Mouse (Mus musculus): ENCODE results near the gene Pank2.

GRCm38 (mm10) chr2:131225178-131225577 is 37.1 kb upstream of the Pank2 start:
- no peak for TF ChIP-seq CTCF (IDR thresholded peaks at IDR 0.05 in 2 of 3, conservative IDR thresholded peaks at IDR 0.05 in 1 of 3; ENCODE audit: control insufficient read depth in 1 of 3, insufficient read depth in 1 of 3, low read depth in 2 of 3, low read length in 3 of 3, poor library complexity in 1 of 3, severe bottlenecking in 1 of 3)
- TF ChIP-seq POLR2A (IDR thresholded peaks at IDR 0.05; ENCODE audit: control insufficient read depth in 1 of 2, insufficient read depth in 1 of 2, low read depth in 1 of 2, low read length in 2 of 2, poor library complexity in 1 of 2), result no peak
- TF ChIP-seq SIN3A (IDR thresholded peaks at IDR 0.05; ENCODE audit: low read length), result no peak
- TF ChIP-seq KAT2A (conservative IDR thresholded peaks at IDR 0.05; ENCODE audit: low read depth, low read length), result no peak
- TF ChIP-seq RAD21 (IDR thresholded peaks at IDR 0.05; ENCODE audit: low read depth, low read length), result no peak
- TF ChIP-seq MAX (IDR thresholded peaks at IDR 0.05; ENCODE audit: low read length), result no peak
- TF ChIP-seq JUND (IDR thresholded peaks at IDR 0.05; ENCODE audit: low read depth, low read length), result no peak
- TF ChIP-seq MAZ (IDR thresholded peaks at IDR 0.05; ENCODE audit: low read depth, low read length), result no peak
- no peak for TF ChIP-seq POLR2AphosphoS5 (IDR thresholded peaks at IDR 0.05; ENCODE audit: borderline replicate concordance, low read depth, low read length)
- no peak for TF ChIP-seq MAFK (IDR thresholded peaks at IDR 0.05; ENCODE audit: borderline replicate concordance, low read depth, low read length)
- TF ChIP-seq EP300 (IDR thresholded peaks at IDR 0.05; ENCODE audit: low read depth in 1 of 2, low read length in 2 of 2), result no peak
